Mouse (Mus musculus) limb, embryonic 12.5 days (tissue): ENCODE data around the gene Rnf151. TPM values are rescaled to one million over a fixed set of nuclear protein-coding genes. Genes with fewer than 3 reads are reported as not detected.
A peak's percentile ranks its signal among the peaks of the same experiment; 100 is the strongest.

Source experiments
- ATAC-seq: fragments of 200-750 bp; cut with Nextera tagmentation; 2 replicates; pipeline ENCODE4 v1.8.0; 2017; ENCODE audit warnings: low read depth, moderate TSS enrichment; ENCODE audit not compliant: insufficient number of reproducible peaks, insufficient read depth, low FRiP score, low TSS enrichment
- H3K27ac ChIP-seq: fragments of 300-500 bp; sonication (generic); 2 replicates; pipeline ENCODE4 v1.5.1; 2016; ENCODE audit warnings: mild to moderate bottlenecking, moderate library complexity
- H3K27me3 ChIP-seq: fragments of 300-500 bp; sonication (generic); 2 replicates; pipeline ENCODE4 v1.6.1; 2016; ENCODE audit warnings: mild to moderate bottlenecking, moderate library complexity
- H3K36me3 ChIP-seq: fragments of 300-500 bp; sonication (generic); 2 replicates; pipeline ENCODE4 v1.6.1; 2016; ENCODE audit warnings: mild to moderate bottlenecking, moderate library complexity
- H3K4me1 ChIP-seq: fragments of 300-500 bp; sonication (generic); replicated peaks from 2 replicates; pipeline ENCODE4 v1.6.1; 2016
- H3K4me2 ChIP-seq: fragments of 300-500 bp; sonication (generic); 2 replicates; pipeline ENCODE4 v1.6.1; 2016; ENCODE audit warnings: mild to moderate bottlenecking, moderate library complexity
- H3K4me3 ChIP-seq: fragments of 300-500 bp; sonication (generic); replicated peaks from 2 replicates; pipeline ENCODE4 v1.5.1; 2016; ENCODE audit warnings: mild to moderate bottlenecking
- H3K9ac ChIP-seq: fragments of 300-500 bp; sonication (generic); replicated peaks from 2 replicates; pipeline ENCODE4 v1.6.1; 2016; ENCODE audit warnings: mild to moderate bottlenecking, moderate library complexity
- H3K9me3 ChIP-seq: fragments of 300-500 bp; sonication (generic); 2 replicates; pipeline ENCODE4 v1.6.1; 2016; ENCODE audit warnings: mild to moderate bottlenecking, moderate library complexity
- WGBS: fragments of 180-500 bp; shearing (Covaris S2); methylation state at CpG from one replicate; pipeline ENCODE4 v1.1.7; 2016; 5-methylcytosine and 5-hydroxymethylcytosine counted together
- polyA plus RNA-seq: library from polyadenylated mRNA; unstranded; fragments of >200 nt; fragmentation: Nextera tagmentation; extraction: Ambion mirVana; gene quantifications from 2 replicates; pipeline ENCODE4 v1.2.1, GENCODE M21; 2016

The Rnf151 gene
- polyA plus RNA-seq, 1 experiment from 2014 or later = 0.29 TPM

GRCm38 (mm10) chr17:24701251-24701650 lies 16.6 kb downstream of the Rnf151 start:
- Histone ChIP-seq H3K4me1 (peaks cover 16% of the 10 kb centered on the region), H3K27ac (no peak overlapping the region), H3K4me3 (no peak overlapping the region), H3K9me3 (no peaks in the 10 kb centered on the region), H3K27me3 (no peaks in the 10 kb centered on the region), H3K4me2 (no peak overlapping the region), H3K36me3 (peaks cover 61% of the 10 kb centered on the region), H3K9ac (no peak overlapping the region)
- ATAC-seq = no peak
- 88% methylated on average over 9 of the region's 9 CpGs for WGBS

- peaks cover 20% of the 10 kb centered on the region for H3K4me1 ChIP-seq
- H3K4me3 ChIP-seq = no peak overlapping the region
- H3K27ac ChIP-seq = no peak overlapping the region
- no peaks in the 10 kb centered on the region for H3K27me3 ChIP-seq
- H3K9me3 ChIP-seq = no peaks in the 10 kb centered on the region
- no peak for ATAC-seq
- no peak overlapping the region for H3K9ac ChIP-seq
- peaks cover 50% of the 10 kb centered on the region for H3K36me3 ChIP-seq
- 82% methylated on average over 2 of the region's 2 CpGs for WGBS
- no peak overlapping the region for H3K4me2 ChIP-seq
Observed at GRCm38 (mm10) chr17:24699473-24699872, 18.4 kb downstream of the Rnf151 start.

- H3K9ac ChIP-seq = no peak overlapping the region
- peaks cover 47% of the 10 kb centered on the region for H3K36me3 ChIP-seq
- no peaks in the 10 kb centered on the region for H3K27me3 ChIP-seq
- H3K4me3 ChIP-seq = no peak overlapping the region
- WGBS = 71% methylated on average over 9 of the region's 9 CpGs
- H3K27ac ChIP-seq = no peak overlapping the region
- H3K4me1 ChIP-seq = peaks cover 24% of the 10 kb centered on the region
- ATAC-seq = no peak
- no peaks in the 10 kb centered on the region for H3K9me3 ChIP-seq
- no peak overlapping the region for H3K4me2 ChIP-seq
Observed at GRCm38 (mm10) chr17:24698715-24699114, 19.1 kb downstream of the Rnf151 start.

DNA sequence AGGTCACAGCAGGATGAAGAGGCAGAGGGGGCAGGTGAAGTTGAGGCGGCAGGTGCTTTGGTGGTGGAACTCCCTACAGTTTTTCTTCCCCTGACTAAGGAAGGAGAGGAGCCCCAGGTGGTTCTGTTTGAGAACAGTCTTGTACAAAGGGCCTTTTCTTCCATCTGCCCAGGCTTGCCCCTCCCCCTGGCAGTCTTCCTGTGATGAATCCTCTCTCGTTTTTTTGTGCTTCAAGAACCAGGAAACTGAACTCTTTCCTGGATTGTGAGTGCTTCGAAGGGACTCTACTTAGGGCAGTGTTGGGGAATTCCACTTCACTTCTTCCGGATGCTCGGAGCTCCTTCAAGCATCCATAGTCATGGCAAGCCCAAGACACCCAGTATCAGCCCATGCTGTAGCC lies 19.9 kb downstream of the Rnf151 start:
- 0 out of 2 replicates have a peak overlapping the region, but pooled peaks have one; percentile 23 for H3K27ac ChIP-seq
- no peaks in the 10 kb centered on the region for H3K27me3 ChIP-seq
- H3K36me3 ChIP-seq = peaks cover 46% of the 10 kb centered on the region
- ATAC-seq = no peak
- no peak overlapping the region for H3K4me3 ChIP-seq
- no peaks in the 10 kb centered on the region for H3K9me3 ChIP-seq
- peaks cover 24% of the 10 kb centered on the region for H3K4me1 ChIP-seq
- H3K9ac ChIP-seq = no peak overlapping the region
- WGBS = 36% methylated on average over 5 of the region's 5 CpGs
- no peak overlapping the region; the same call in 1 of the 2 replicates for H3K4me2 ChIP-seq

DNA sequence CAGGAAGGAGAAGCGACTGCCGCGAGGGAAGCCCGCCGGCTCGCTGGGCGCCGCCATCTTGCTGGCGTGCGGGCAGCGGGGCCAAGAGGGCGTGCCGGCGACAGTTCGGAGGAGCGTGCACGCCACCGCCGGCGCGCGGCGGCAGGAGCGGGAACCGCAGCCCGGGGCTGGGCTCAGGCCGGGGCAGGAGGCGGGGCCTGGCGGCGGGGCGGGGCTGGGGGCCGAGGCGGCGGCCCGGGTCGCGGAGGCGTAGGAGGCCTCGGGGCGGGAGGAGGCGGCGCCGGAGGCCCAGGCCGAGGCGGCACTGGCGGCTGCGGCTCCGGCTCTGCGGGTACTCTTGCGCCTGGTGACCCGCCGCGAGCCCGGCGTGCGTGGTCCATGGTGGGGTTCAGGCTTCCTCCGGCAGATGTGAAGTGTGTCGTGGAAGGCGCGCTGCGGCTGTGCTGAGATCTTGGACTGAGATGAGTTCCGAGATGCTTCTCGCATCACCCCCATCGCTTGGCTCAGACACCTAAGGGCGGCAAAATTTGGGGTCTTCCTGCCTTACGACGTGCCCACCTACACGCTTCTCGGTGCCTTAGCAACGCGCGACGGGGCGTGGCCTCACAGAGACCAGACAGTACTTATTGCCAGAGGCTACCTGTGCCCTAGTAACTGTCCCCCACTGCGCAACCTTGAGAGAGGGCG lies 21.7 kb downstream of the Rnf151 start, which contains the start of the genes Gfer and Noxo1:
Gene Gfer (minus strand): TSS at position 146 of the 687 bp plus-strand sequence.
Gene Noxo1 (plus strand): TSS at position 224 of the 687 bp plus-strand sequence.
- Histone ChIP-seq H3K9ac (peak within 1 kb of the TSS; percentile 87), H3K4me2 (peak within 1 kb of the TSS; percentile 73), H3K27me3 (peaks cover 8% of the 10 kb centered on the region), H3K27ac (peak within 1 kb of the TSS; percentile 91), H3K36me3 (peaks cover 39% of the 10 kb centered on the region), H3K4me3 (peak within 1 kb of the TSS; percentile 88), H3K4me1 (peaks cover 24% of the 10 kb centered on the region), H3K9me3 (no peaks in the 10 kb centered on the region)
- ATAC-seq = peak; percentile 80
- under 1% methylated on average over 76 of the region's 76 CpGs for WGBS

DNA sequence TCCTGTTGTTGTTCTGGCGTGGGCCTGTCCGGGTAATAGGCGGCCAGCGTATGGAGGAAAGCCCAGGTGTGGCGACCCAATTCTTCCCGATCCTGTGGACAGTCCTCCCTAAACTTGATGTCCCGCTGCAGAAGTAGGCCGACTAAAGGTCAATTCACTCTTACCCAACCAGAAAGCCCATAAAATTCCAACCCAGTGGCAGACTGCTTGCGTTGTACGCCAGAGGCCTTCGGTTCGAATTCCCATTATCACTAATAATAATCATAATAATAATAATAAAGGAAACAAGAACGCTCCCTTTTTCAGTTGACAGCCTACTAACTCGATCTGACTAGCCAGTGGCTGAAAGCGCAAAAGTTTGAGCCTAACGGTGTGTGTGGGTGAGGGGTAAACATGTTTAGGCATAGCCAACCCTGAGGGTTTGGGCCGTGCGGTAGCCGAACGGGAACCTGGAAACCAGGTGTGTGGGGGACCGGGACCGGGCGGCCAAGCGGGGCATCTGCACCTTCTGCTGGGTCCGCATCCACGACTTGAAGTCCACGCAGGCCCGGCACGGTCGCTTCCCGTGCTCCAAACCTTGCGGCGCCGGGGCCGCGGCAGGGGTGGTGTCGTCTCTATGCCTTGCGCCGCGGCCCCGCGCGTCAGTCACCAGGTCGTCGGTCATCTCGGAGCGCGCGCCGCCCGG lies 22.4 kb downstream of the Rnf151 start:
- Histone ChIP-seq H3K9ac (peak overlapping the region; percentile 87), H3K4me3 (peak overlapping the region; percentile 88), H3K36me3 (peaks cover 32% of the 10 kb centered on the region), H3K4me1 (peaks cover 24% of the 10 kb centered on the region), H3K4me2 (peak overlapping the region; percentile 73), H3K27me3 (peaks cover 15% of the 10 kb centered on the region), H3K27ac (peak overlapping the region; percentile 91), H3K9me3 (no peaks in the 10 kb centered on the region)
- peak; percentile 21; the same call in 1 of the 2 replicates for ATAC-seq
- 8% methylated on average over 44 of the region's 51 CpGs for WGBS

- Histone ChIP-seq H3K4me1 (peaks cover 30% of the 10 kb centered on the region), H3K9ac (no peak overlapping the region), H3K27me3 (peaks cover 46% of the 10 kb centered on the region), H3K36me3 (peaks cover 21% of the 10 kb centered on the region), H3K27ac (no peak overlapping the region), H3K9me3 (no peaks in the 10 kb centered on the region), H3K4me3 (no peak overlapping the region), H3K4me2 (no peak overlapping the region)
- no peak for ATAC-seq
- 90% methylated on average over 5 of the region's 5 CpGs for WGBS
Observed at GRCm38 (mm10) chr17:24692385-24692784, 25.5 kb downstream of the Rnf151 start.

- peaks cover 63% of the 10 kb centered on the region for H3K27me3 ChIP-seq
- WGBS = 1% methylated on average over 50 of the region's 55 CpGs
- peak within 1 kb of the TSS; percentile 70 for H3K4me3 ChIP-seq
- no peaks in the 10 kb centered on the region for H3K9me3 ChIP-seq
- ATAC-seq = peak; percentile 35; the same call in 1 of the 2 replicates
- H3K4me2 ChIP-seq = peak within 1 kb of the TSS; percentile 94
- H3K36me3 ChIP-seq = peaks cover 21% of the 10 kb centered on the region
- H3K4me1 ChIP-seq = peaks cover 19% of the 10 kb centered on the region
- H3K9ac ChIP-seq = peak within 1 kb of the TSS; percentile 74
- H3K27ac ChIP-seq = no peak within 1 kb of the TSS
Observed at GRCm38 (mm10) chr17:24689251-24690081, 28.4 kb downstream of the Rnf151 start, which contains the start of gene Syngr3. Gene Syngr3, minus strand, starts transcription at chr17:24689955.

- Histone ChIP-seq H3K4me1 (peaks cover 15% of the 10 kb centered on the region), H3K9ac (peak overlapping the region; percentile 37; the same call in 1 of the 2 replicates), H3K4me3 (peak overlapping the region; percentile 29), H3K27ac (no peak overlapping the region), H3K9me3 (no peaks in the 10 kb centered on the region), H3K4me2 (peak overlapping the region; percentile 52), H3K27me3 (peaks cover 63% of the 10 kb centered on the region), H3K36me3 (peaks cover 8% of the 10 kb centered on the region)
- WGBS = 18% methylated on average over 23 of the region's 23 CpGs
- ATAC-seq = no peak
Observed at GRCm38 (mm10) chr17:24687599-24687998, 30.3 kb downstream of the Rnf151 start.

DNA sequence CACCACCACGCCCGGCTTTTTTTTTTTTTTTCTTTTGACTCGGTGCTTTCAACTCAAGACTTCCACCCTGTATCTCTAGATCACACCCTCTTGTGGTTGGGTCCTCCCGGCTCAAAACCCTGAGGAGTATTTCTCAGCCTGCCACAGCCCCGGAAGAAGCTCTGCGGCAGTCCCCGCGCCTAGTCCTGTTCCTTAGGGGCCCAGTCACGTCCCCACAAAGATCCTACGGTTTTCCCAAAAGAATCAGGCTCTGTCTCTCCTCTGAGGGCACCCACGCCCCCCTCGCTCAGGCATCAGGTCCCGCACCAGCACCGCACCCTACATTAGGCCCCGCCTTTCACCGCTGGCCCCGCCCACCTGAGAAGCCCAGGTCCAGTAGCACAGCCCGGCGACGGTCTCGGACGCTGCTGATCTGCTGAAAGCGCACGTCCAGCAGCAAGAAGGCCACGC lies 30.7 kb downstream of the Rnf151 start:
- Histone ChIP-seq H3K27ac (no peak overlapping the region), H3K4me1 (peaks cover 15% of the 10 kb centered on the region), H3K27me3 (peaks cover 61% of the 10 kb centered on the region), H3K9ac (peak overlapping the region; percentile 37; the same call in 1 of the 2 replicates), H3K4me2 (peak overlapping the region; percentile 52), H3K9me3 (no peaks in the 10 kb centered on the region), H3K4me3 (peak overlapping the region; percentile 29), H3K36me3 (peaks cover 8% of the 10 kb centered on the region)
- no peak for ATAC-seq
- 3% methylated on average over 25 of the region's 25 CpGs for WGBS
